Mouse (Mus musculus) hindbrain, embryonic 14.5 days (tissue): ENCODE data around the gene Clca3a1. TPM values are rescaled to one million over a fixed set of nuclear protein-coding genes. Genes with fewer than 3 reads are reported as not detected.

ENCODE experiments used
- ATAC-seq: fragments of 200-750 bp; cut with Nextera tagmentation; 2 replicates; pipeline ENCODE4 v1.8.0; 2017; ENCODE audit warnings: moderate number of reproducible peaks, mild to moderate bottlenecking, moderate TSS enrichment, moderate library complexity; ENCODE audit not compliant: low FRiP score
- DNase-seq: peaks from one replicate; pipeline ENCODE4 v3.0.0-alpha.2; 2015; ENCODE audit warnings: low spot score
- H3K27ac ChIP-seq: fragments of 300-500 bp; sonication (generic); 2 replicates; pipeline ENCODE4 v1.5.1; 2014; ENCODE audit warnings: mild to moderate bottlenecking, moderate library complexity
- H3K27me3 ChIP-seq: fragments of 300-500 bp; sonication (generic); 2 replicates; pipeline ENCODE4 v1.6.1; 2014; ENCODE audit warnings: mild to moderate bottlenecking, low read length, mixed read lengths; ENCODE audit not compliant: control insufficient read depth, insufficient read depth
- H3K36me3 ChIP-seq: fragments of 300-500 bp; sonication (generic); replicated peaks from 2 replicates; pipeline ENCODE4 v1.6.1; 2014; ENCODE audit not compliant: control insufficient read depth, insufficient read depth
- H3K4me1 ChIP-seq: fragments of 300-500 bp; sonication (generic); replicated peaks from 2 replicates; pipeline ENCODE4 v1.6.1; 2014; ENCODE audit warnings: antibody characterized with exemption, low read length, mixed read lengths; ENCODE audit not compliant: control insufficient read depth, insufficient read depth
- H3K4me2 ChIP-seq: fragments of 300-500 bp; sonication (generic); replicated peaks from 2 replicates; pipeline ENCODE4 v1.6.1; 2014; ENCODE audit warnings: mild to moderate bottlenecking, moderate library complexity
- H3K4me3 ChIP-seq: fragments of 300-500 bp; sonication (generic); replicated peaks from 2 replicates; pipeline ENCODE4 v1.5.1; 2014; ENCODE audit warnings: mild to moderate bottlenecking, low read length
- H3K9ac ChIP-seq: fragments of 300-500 bp; sonication (generic); 2 replicates; pipeline ENCODE4 v1.6.1; 2014
- H3K9me3 ChIP-seq: fragments of 300-500 bp; sonication (generic); 2 replicates; pipeline ENCODE4 v1.6.1; 2016; ENCODE audit warnings: low read length; ENCODE audit not compliant: control insufficient read depth
- WGBS: fragments of 180-500 bp; shearing (Covaris S2); extraction: QIAGEN DNeasy Blood & Tissue Kit; methylation state at CpG from one replicate; pipeline ENCODE4 v1.1.7; 2014; 5-methylcytosine and 5-hydroxymethylcytosine counted together
- polyA plus RNA-seq: library from polyadenylated mRNA; unstranded; fragments of >200 nt; fragmentation: Nextera tagmentation; extraction: Ambion mirVana; gene quantifications from 2 replicates; pipeline ENCODE4 v1.2.1, GENCODE M21; 2014

Clca3a1 gene
- polyA plus RNA-seq, 1 experiment from 2014 or later: 0.21 TPM

GRCm38 (mm10) chr3:144711607-144712206, 49.1 kb downstream of the Clca3a1 start:
- H3K4me2 ChIP-seq: no peak overlapping the region
- no peaks in the 10 kb centered on the region for H3K9me3 ChIP-seq
- ATAC-seq (no peak), DNase-seq (no peak)
- WGBS: 70% methylated on average over 6 of the region's 6 CpGs
- H3K36me3 ChIP-seq: peaks cover 46% of the 10 kb centered on the region
- peaks cover 3% of the 10 kb centered on the region; the same call in 1 of the 2 replicates for H3K4me1 ChIP-seq
- H3K4me3 ChIP-seq: no peak overlapping the region
- no peak overlapping the region for H3K9ac ChIP-seq
- no peaks in the 10 kb centered on the region for H3K27me3 ChIP-seq
- no peak overlapping the region for H3K27ac ChIP-seq

- ATAC-seq (no peak), DNase-seq (no peak)
- peaks cover 68% of the 10 kb centered on the region for H3K36me3 ChIP-seq
- no peak overlapping the region for H3K4me2 ChIP-seq
- no peaks in the 10 kb centered on the region for H3K9me3 ChIP-seq
- H3K4me3 ChIP-seq: no peak overlapping the region
- 94% methylated on average over 5 of the region's 5 CpGs for WGBS
- H3K4me1 ChIP-seq: no peaks in the 10 kb centered on the region
- no peaks in the 10 kb centered on the region for H3K27me3 ChIP-seq
- no peak overlapping the region for H3K9ac ChIP-seq
- H3K27ac ChIP-seq: no peak overlapping the region
Measured at GRCm38 (mm10) chr3:144708612-144709011, 52.2 kb downstream of the Clca3a1 start.

DNA sequence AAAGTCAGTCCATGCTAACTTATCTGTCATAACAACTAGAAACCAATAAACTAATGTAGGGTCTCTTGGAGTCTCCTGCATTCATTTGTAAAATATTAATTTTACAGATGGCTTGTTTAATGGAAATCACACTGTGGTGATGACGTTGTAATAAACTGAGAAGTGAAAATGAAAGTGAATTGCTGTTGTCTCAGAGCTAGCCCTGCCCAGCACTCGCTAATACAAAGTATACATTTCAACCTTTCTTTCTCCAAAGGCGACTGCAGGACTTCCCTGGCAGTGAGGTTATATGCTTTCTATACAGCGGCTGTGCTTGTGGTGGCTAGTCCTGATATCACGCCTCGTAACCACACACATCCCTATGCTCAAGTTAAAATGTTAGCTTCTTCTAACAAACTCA, 56.8 kb downstream of the Clca3a1 start:
- no peak for DNase-seq
- Histone ChIP-seq H3K36me3 (peaks cover 68% of the 10 kb centered on the region), H3K4me2 (no peak overlapping the region), H3K4me1 (no peaks in the 10 kb centered on the region), H3K4me3 (no peak overlapping the region), H3K9me3 (no peaks in the 10 kb centered on the region), H3K27ac (no peak overlapping the region), H3K27me3 (no peaks in the 10 kb centered on the region), H3K9ac (no peak overlapping the region)
- WGBS: 95% methylated on average over 6 of the region's 6 CpGs
- ATAC-seq: no peak

GRCm38 (mm10) chr3:144698790-144699433, 61.9 kb downstream of the Clca3a1 start:
- Histone ChIP-seq H3K9ac (no peak overlapping the region), H3K9me3 (no peaks in the 10 kb centered on the region), H3K27me3 (no peaks in the 10 kb centered on the region), H3K4me1 (no peaks in the 10 kb centered on the region), H3K36me3 (peaks cover 87% of the 10 kb centered on the region), H3K4me3 (no peak overlapping the region), H3K4me2 (no peak overlapping the region), H3K27ac (no peak overlapping the region)
- WGBS: 88% methylated on average over 5 of the region's 5 CpGs
- DNase-seq (no peak), ATAC-seq (no peak)

DNA sequence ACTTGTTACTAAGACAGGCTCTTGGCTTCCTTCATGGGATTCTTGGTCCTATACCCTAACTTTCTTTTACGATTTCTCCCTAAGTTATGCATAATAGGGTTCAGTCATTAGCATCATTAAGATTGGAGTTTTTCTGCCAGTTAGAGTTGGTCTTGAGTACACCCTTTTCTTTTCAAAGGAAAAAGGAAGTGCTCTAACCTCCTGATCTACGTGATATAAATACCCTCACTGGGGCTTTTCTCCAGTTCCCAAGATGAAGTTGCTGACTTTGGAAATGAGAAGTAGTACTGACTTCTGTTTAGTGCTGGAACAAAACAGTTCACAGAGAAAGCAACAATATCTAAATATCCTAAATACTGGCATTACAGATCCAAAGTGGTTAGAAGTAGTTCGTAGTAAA, 62.8 kb downstream of the Clca3a1 start:
- Histone ChIP-seq H3K9me3 (no peaks in the 10 kb centered on the region), H3K27ac (no peak overlapping the region), H3K4me3 (no peak overlapping the region), H3K27me3 (no peaks in the 10 kb centered on the region), H3K4me1 (no peaks in the 10 kb centered on the region), H3K36me3 (peaks cover 87% of the 10 kb centered on the region), H3K4me2 (no peak overlapping the region), H3K9ac (no peak overlapping the region)
- 94% methylated on average over 3 of the region's 3 CpGs for WGBS
- ATAC-seq (no peak), DNase-seq (no peak)

DNA sequence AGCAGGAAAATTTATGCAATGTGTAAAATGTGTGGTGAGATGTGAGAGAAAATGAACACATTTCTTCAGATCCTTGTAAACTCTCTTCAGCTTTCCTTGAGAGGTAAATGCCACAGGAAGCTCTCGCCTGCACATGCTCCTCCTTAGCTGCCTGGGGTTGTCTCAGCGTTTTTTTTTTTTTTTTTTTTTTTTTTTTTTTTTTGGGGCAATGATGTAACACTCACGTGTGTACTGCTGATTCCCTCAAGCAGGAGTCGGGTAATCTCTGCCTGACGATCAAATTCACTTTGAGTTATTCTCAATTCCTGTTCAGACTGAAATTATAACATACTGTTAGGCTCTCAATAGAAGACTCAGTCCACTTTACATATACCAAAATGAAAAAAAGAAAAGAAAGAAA, 63.6 kb downstream of the Clca3a1 start:
- H3K9ac ChIP-seq: no peak overlapping the region
- H3K27ac ChIP-seq: no peak overlapping the region
- H3K4me1 ChIP-seq: no peaks in the 10 kb centered on the region
- no peak overlapping the region for H3K4me2 ChIP-seq
- peaks cover 86% of the 10 kb centered on the region for H3K36me3 ChIP-seq
- no peak for DNase-seq
- no peaks in the 10 kb centered on the region for H3K27me3 ChIP-seq
- ATAC-seq: no peak
- WGBS: 86% methylated on average over 5 of the region's 5 CpGs
- H3K4me3 ChIP-seq: no peak overlapping the region
- no peaks in the 10 kb centered on the region for H3K9me3 ChIP-seq

DNA sequence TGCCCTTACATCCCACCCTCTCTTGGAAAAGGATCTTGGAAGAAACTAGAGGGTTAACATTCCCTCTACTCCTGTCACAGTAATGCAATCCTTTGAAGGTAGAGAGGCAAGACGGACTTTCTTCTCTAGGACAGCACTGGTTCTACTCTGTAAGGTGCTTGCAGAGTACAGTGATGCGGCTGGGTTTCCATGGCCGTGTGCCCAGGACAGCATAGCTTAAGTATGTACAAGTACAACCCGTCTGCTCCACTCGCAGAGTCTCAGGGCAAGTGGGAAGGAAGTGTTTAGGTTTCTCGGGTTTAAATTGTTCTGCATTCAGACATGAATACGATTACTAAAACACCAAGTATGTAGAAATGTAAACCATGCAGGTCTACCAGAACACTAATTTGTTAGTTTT, 65.8 kb downstream of the Clca3a1 start:
- Histone ChIP-seq H3K9ac (no peak overlapping the region), H3K27ac (no peak overlapping the region), H3K36me3 (peaks cover 89% of the 10 kb centered on the region), H3K4me2 (no peak overlapping the region), H3K9me3 (no peaks in the 10 kb centered on the region), H3K4me3 (no peak overlapping the region), H3K27me3 (no peaks in the 10 kb centered on the region), H3K4me1 (no peaks in the 10 kb centered on the region)
- WGBS: 92% methylated on average over 7 of the region's 7 CpGs
- no peak for DNase-seq
- no peak for ATAC-seq

GRCm38 (mm10) chr3:144694040-144694439, 66.7 kb downstream of the Clca3a1 start:
- Histone ChIP-seq H3K4me1 (no peaks in the 10 kb centered on the region), H3K4me3 (no peak overlapping the region), H3K36me3 (peaks cover 89% of the 10 kb centered on the region), H3K4me2 (no peak overlapping the region), H3K27ac (no peak overlapping the region), H3K9me3 (no peaks in the 10 kb centered on the region), H3K9ac (no peak overlapping the region), H3K27me3 (no peaks in the 10 kb centered on the region)
- no peak for DNase-seq
- no peak for ATAC-seq
- WGBS: 95% methylated on average over 10 of the region's 10 CpGs

DNA sequence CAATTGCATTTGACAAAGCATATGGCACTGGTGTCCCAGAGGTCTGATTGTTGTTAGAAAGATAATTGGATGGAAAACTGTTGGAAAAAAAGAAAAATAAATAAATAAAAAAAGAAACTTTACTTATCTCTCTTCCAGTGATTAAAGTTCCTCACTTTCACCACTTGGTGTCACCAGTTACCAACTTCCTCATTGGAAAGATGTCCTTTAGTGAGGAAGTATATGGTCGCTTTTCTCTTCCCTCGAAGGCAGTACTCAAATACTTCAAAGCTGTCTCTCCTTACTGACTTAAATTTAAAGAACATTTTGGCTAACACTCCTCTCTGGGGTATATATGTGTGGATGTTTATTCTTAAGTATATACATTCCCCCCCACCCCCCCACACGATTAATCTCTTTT, 68.7 kb downstream of the Clca3a1 start:
- H3K4me3 ChIP-seq: no peak overlapping the region
- no peak overlapping the region for H3K27ac ChIP-seq
- no peak overlapping the region for H3K4me2 ChIP-seq
- no peaks in the 10 kb centered on the region for H3K27me3 ChIP-seq
- no peak overlapping the region for H3K9ac ChIP-seq
- peak; percentile 49; the same call in 1 of the 2 replicates for ATAC-seq
- WGBS: 51% methylated on average over 3 of the region's 3 CpGs
- H3K36me3 ChIP-seq: peaks cover 82% of the 10 kb centered on the region
- peak; percentile 75 for DNase-seq
- H3K9me3 ChIP-seq: no peaks in the 10 kb centered on the region
- H3K4me1 ChIP-seq: no peaks in the 10 kb centered on the region
